Mouse (Mus musculus) layer of hippocampus, adult 8-10 months (tissue): ENCODE measurements around the gene Cisd3. TPM values are rescaled to one million over a fixed set of nuclear protein-coding genes. Genes with fewer than 3 reads are reported as not detected.

Source experiments
- microRNA-seq, 2 experiments: library from miRNA; unstranded; fragments of <30 nt; microRNA quantifications; one replicate each; pipeline ENCODE4 v1.2.0; 2022
- total RNA-seq, 4 experiments: library from RNA; stranded (reverse); gene quantifications; 2 replicates each; pipeline ENCODE4 v1.2.4; 2022

Cisd3 gene
- total RNA-seq, 4 experiments from 2014 or later: 45.2 to 60.0 (median 56.7) TPM

Small RNAs within 50 kb of the gene (microRNA-seq; reads per million reads assigned to microRNA genes)
- gene Gm24158: 0 to 1.3 reads per million in 2 experiments
- 0 to 0.51 reads per million in 2 experiments for gene Mir6927

Other genes with a start within 250 kb of the Cisd3 start
- gene 4933428G20Rik, start 185.5 kb upstream of the Cisd3 start, total RNA-seq: under 1 TPM in 1 of 4 experiments, not detected in 3; 0.29 TPM
- 100 to 1,000 TPM; 212 to 220 (median 217) TPM for gene Srcin1, start 109.6 kb upstream of the Cisd3 start, total RNA-seq
- 10 to 100 TPM; 28.9 to 38.6 (median 33.9) TPM for gene Epop, start 56.1 kb upstream of the Cisd3 start, total RNA-seq
- gene Mllt6, start 22.4 kb upstream of the Cisd3 start, total RNA-seq: 100 to 1,000 TPM; 110 to 149 (median 126) TPM
- 10 to 100 TPM; 23.9 to 35.3 (median 29.0) TPM for gene Pcgf2, start 14.7 kb downstream of the Cisd3 start, total RNA-seq
- 100 to 1,000 TPM; 121 to 145 (median 133) TPM for gene Psmb3, start 17.6 kb downstream of the Cisd3 start, total RNA-seq
- gene Pip4k2b, start 58.9 kb downstream of the Cisd3 start, total RNA-seq: 100 to 1,000 TPM in 3 of 4 experiments, 10 to 100 TPM in 1; 97.5 to 127 (median 109) TPM
- gene Cwc25, start 80.7 kb downstream of the Cisd3 start, total RNA-seq: 10 to 100 TPM; 18.6 to 22.2 (median 20.6) TPM
- 1 to 10 TPM in 1 of 4 experiments, under 1 TPM in 2, not detected in 1; 0.93 to 1.4 (median 0.98) TPM for gene 1700001P01Rik, start 90.1 kb downstream of the Cisd3 start, total RNA-seq
- gene Rpl23, start 96.6 kb downstream of the Cisd3 start, total RNA-seq: 100 to 1,000 TPM; 304 to 481 (median 389) TPM
- gene Lasp1, start 113.2 kb downstream of the Cisd3 start, total RNA-seq: 100 to 1,000 TPM; 102 to 109 (median 104) TPM
- gene B230217C12Rik, start 155.0 kb downstream of the Cisd3 start, total RNA-seq: 10 to 100 TPM; 58.6 to 70.2 (median 68.1) TPM
- gene Fbxo47, start 198.3 kb downstream of the Cisd3 start, total RNA-seq: 1 to 10 TPM; 1.9 to 4.6 (median 2.4) TPM